Mouse (Mus musculus): ENCODE results near the gene Kcnn3.

Kcnn3 gene

GRCm38 (mm10) chr3:89520618-89521502 is 896 bp downstream of the Kcnn3 start:
- peak; percentile 33 for DNase-seq (ENCODE audit: low spot score)

GRCm38 (mm10) chr3:89521503-89521854 is 1.5 kb downstream of the Kcnn3 start:
- no peak for DNase-seq (ENCODE audit: low spot score)

GRCm38 (mm10) chr3:89522450-89523128 is 2.6 kb downstream of the Kcnn3 start:
- DNase-seq (ENCODE audit: low spot score) = no peak

- DNase-seq (ENCODE audit: low spot score) = no peak
Observed at GRCm38 (mm10) chr3:89526298-89527090, 6.5 kb downstream of the Kcnn3 start.

DNA sequence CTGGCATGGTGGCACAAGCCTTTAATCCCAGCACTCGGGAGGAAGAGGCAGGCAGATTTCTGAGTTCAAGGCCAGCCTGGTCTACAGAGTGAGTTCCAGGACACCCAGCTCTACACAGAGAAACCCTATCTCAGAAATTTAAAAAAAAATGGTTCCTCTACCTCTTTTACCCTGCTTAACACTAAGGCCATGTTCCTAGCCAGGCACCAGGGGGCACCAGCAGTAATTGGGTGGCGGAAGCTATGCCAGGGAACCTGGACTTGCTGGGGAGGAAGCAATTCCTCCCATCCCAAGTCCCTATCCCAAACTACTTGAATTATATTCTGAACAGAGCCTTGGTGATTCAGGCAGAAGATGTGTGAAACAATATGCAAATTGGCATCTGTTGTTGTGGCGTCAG is 9.8 kb downstream of the Kcnn3 start:
- no peak for DNase-seq (ENCODE audit: low spot score)

DNA sequence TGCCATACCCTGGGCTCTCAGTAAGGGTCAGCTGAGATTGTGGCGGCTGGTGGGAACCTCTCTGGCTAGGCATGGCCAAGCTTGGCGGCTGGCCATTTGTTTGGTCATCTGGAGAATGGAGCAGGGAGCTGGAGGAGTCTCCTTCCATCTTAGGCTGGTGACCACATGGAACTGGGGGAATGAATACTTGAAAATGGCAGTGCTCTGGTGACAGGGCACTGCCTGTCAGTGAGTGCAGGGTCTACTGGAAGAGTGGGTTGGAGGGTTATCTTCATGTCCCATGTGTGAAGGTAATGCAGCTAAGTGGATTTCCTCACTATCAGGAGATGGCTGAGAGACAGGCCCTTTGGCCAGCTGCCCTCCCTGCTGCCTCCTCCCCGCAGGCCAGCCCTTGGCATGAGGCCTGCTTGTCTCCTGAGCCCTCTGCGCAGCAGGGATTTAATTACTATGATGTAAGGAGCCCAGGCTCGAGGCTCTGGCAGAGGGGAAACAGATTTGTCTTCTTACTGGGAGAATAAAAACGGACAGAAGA is 14.7 kb downstream of the Kcnn3 start:
- no peak for DNase-seq (ENCODE audit: low spot score)

DNA sequence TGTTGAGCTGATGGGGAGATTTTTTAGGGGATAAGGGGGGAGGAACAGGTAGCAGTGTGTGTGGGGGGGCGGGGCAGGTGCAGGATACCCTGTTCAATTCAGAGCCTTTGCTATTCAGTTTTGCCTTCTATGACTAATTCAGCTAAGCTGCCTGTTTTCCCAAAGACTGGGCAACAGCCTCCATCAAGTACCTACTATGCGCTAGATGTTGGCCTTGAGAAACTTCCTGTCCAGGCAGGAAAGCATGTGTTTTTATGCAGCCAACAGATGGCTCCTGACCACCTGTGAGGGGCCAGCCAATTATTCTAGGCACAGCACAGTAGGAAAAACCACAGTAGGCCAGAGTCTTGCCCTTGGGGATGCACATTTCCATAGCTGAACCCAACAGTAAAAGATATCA is 15.2 kb downstream of the Kcnn3 start:
- no peak for DNase-seq (ENCODE audit: low spot score)

DNA sequence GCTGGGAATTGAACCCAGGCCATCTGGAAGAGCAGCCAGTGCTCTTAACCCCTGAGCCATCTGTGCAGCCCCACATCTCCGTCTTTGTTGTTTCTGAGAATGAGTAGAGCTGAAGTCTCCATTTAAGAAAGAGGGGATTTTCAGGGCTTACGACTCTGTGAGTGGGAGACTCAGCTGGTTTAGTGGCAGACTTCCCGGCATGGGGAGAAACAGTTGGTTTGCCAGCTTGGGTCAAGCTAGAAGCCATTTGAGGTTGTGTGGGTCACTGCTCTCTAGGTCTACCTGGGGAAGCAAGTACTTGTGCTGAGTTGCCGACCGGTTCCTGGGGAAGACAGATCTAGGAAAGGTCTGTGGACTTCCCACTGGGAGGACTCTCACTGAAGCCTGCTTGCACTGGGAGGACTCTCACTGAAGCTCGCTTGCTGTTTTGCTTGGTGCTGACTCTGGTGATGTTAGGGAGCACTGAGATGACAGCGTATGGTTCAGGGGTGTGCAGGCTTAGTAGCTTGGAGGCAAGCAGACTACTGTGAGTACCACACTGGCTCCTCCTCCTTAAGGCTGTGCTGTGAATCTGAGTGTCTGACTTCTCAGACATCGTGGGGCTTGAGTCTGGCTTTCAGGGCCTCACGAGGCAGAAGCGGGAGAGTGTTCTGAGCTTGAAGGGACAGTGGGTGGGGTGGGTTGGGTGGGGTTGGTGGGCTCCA is 19.2 kb downstream of the Kcnn3 start:
- DNase-seq (ENCODE audit: low spot score) = no peak

DNA sequence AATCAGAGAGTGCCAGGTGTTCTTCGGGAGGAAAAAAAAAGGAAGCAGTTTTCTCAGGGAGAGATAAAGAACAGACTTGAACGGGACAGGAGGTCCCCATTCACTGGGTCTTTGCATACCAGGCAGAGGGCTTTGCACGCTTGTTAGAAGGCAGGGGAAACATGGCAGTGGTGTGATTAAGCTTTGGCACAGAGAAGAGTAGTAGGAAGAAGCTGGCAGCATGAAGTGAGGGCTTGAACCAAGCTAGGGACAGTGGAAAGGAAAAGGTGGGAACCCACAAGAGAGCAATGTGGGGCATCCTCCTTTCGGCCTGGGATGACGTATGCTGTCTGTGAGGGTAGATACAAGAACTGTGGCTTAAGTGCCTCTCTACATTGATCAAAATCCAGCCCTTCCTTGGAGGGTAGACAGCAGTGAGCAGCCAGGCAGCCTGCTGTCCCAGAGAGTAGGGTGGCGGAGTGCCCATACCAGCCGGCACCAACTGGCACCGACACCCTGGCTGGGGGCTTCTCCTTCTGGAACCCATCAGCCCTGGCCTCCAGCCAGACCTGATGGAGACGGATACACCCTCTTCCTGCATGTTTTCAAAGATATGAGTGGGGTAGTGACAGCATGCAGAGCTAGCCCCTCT is 19.9 kb downstream of the Kcnn3 start:
- no peak for DNase-seq (ENCODE audit: low spot score)

DNA sequence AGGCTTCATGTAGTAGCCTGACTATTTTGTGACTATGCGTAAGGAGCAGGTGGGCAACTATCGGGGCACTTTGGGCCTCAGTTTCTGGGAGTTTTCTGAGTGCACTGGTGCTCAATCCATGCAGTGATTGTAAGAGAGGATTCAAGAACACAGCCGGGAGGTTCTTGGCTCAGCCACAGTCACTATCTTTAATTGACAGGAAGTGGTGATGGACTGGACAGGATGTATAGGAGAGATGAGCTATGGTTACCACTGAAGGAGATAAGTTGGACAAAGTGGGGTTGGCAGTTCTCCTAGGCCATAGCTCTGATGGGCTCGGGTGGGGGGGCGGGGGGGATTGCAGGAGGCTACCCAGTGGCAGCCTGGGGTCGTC is 20.4 kb downstream of the Kcnn3 start:
- DNase-seq (ENCODE audit: low spot score) = no peak

- DNase-seq (ENCODE audit: low spot score) = no peak
Observed at GRCm38 (mm10) chr3:89546951-89547350, 27.0 kb downstream of the Kcnn3 start.

GRCm38 (mm10) chr3:89548805-89549204 is 28.8 kb downstream of the Kcnn3 start:
- DNase-seq (ENCODE audit: low spot score) = no peak

- DNase-seq (ENCODE audit: low spot score) = no peak
Observed at GRCm38 (mm10) chr3:89549488-89549887, 29.5 kb downstream of the Kcnn3 start.

- no peak for DNase-seq (ENCODE audit: low spot score)
Observed at GRCm38 (mm10) chr3:89551880-89552279, 31.9 kb downstream of the Kcnn3 start.

DNA sequence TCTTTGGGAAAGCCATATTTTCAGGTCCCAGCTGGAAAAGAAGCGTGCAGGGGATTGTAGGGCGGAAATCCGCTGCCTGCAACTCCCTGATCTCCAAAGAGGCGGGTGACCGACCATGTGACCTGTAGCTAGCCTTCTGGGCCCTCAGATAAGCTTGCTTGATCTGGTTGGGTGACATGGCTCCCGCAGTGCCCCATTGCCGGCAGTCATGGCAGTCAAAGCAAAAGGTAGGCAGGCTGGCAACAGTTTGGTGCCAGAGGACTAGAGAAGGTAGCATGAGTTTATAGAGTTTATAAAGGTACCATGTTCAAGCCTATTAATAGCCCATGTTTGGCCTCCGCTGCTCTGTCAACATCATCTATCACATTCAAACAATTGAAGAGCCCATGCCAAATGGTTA is 33.5 kb downstream of the Kcnn3 start:
- no peak for DNase-seq (ENCODE audit: low spot score)

GRCm38 (mm10) chr3:89553946-89554345 is 34.0 kb downstream of the Kcnn3 start:
- no peak for DNase-seq (ENCODE audit: low spot score)

DNA sequence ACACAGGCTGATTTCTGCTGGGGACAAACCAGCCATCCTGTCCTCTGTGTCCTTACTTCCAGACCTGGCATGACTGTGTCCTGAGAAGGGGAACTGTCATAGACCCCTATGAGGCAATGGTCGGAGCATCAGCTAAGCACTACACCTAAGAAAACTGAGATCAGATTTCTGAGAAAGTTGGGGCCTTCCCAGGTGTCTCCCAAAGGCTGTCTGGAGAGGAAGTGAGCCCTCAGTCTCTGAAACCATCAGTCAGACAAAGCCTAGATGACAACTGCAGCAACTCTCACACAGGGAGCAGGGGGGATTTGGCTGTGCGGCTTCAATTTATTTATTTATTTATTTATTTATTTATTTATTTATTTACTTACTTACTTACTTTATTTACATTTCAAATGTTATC is 34.6 kb downstream of the Kcnn3 start:
- DNase-seq (ENCODE audit: low spot score) = no peak

GRCm38 (mm10) chr3:89557811-89558210 is 37.8 kb downstream of the Kcnn3 start:
- DNase-seq (ENCODE audit: low spot score) = no peak

DNA sequence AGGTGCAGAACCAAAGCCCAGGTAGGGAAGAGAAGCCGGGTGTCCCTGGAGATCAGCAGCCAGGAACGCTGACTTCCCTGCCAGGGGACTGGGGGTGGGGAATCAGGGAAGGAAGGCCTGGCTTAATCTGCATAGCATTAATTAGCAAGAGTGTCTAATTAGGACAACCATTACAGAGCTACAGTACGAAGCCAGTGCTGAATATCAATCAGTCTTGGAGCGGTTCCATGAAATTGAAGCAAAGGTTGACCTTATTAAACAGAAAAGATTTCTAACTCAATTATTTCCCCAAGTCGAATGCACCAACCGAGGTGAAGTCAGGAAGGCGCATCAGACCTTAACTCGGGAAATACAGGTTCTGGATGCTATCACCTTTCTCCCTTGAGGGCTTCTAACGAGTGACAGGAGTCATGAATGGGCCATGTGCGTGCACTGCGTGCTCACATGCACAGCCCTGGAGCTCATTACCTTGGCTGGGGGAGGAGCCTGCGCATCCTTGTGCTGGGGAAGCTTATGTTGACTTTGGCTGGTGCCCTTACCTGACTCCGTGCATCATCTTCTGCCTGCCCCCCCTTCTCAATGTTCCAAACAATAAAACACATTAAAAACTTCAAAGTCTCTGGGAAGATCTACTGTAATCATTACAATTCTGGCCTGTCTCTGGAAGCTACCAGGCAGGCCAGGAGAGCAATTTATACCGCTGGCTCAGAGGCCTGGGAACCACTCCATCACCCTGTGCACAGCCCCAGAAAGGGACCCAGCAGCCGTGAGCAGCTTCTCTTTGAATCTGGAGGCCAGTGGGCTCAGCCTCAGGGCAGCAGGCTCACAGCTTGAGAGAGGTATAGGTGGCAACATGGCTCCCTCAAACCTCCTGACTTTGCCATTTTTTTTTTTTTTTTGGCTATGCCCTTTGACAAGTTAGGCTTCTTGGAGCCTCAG is 39.3 kb downstream of the Kcnn3 start:
- DNase-seq (ENCODE audit: low spot score) = no peak

DNA sequence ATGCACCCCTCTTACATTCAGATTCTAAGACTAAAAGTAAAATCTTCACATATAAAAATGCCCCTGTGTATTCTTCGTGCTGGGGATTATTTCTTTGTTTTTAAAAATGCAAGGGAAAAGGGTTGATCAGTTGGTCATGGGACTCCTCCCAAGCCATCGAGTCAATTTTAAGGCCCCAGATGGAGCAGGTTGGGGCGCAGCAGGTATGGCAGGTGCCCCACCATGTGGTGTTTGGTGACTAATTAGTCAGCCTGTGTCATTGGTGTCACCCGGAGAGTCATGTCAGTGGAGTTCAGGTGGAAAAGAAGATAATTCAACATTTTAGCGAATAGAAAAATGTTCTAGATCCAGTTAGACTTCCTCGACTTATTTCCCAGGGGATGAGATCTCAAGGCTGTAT is 41.4 kb downstream of the Kcnn3 start:
- DNase-seq (ENCODE audit: low spot score) = no peak

All from embryo, embryonic 10.5 days (tissue).